Mouse (Mus musculus) naive thymus-derived CD4-positive, alpha-beta T cell, adult 5 months (primary cell): Measurements from ENCODE around the gene Plekhn1. TPM values are rescaled to one million over a fixed set of nuclear protein-coding genes. Genes with fewer than 3 reads are reported as not detected.

ENCODE experiments used
- polyA plus RNA-seq: library from polyadenylated mRNA; unstranded; fragments of 100-300 nt; shearing (Covaris generic); gene quantifications from one replicate; pipeline ENCODE4 v1.2.1, GENCODE M21; 2017

Plekhn1 gene
- polyA plus RNA-seq = 38.5 TPM

GRCm38 (mm10) chr4:156234701-156235213, at the start of gene Plekhn1:
TSS of gene Plekhn1 (minus strand) at chr4:156234857.

GRCm38 (mm10) chr4:156255078-156255839, 20.6 kb upstream of the Plekhn1 start, which contains the start of gene Samd11:
TSS of gene Samd11 (minus strand) at chr4:156255657.

GRCm38 (mm10) chr4:156235808-156236533, 1.3 kb upstream of the Plekhn1 start, which contains the start of gene Noc2l:
TSS of gene Noc2l (plus strand) at chr4:156236010.

DNA sequence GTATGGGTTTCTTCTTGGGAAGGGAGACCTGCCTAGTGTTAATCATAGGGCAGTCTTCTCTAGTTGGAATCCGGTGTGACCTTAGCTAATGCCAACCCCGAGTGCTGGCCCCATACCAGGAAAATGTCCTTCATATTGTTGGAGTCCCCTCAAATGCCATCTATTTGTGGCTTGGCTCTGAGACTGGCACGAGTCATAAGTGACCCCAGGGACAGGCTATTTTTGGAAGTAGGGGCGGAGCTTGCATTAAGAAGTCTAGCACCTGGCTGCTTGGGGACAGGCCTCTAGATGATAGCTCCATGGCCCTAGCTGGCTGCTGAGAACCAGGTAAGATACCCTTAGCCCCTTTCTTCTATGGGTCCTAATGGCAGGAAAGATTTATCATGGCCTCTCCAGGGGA, 19.0 kb downstream of the Plekhn1 start, which contains the start of gene Perm1:
Gene Perm1 (plus strand): TSS at position 220 of the 400 bp plus-strand sequence.

GRCm38 (mm10) chr4:156203001-156203412, 31.6 kb downstream of the Plekhn1 start, which contains the start of gene AW011738:
TSS of gene AW011738 (plus strand) at chr4:156203304.

GRCm38 (mm10) chr4:156200623-156201475, 33.8 kb downstream of the Plekhn1 start, which contains the start of gene Isg15:
TSS of gene Isg15 (minus strand) at chr4:156200818.

GRCm38 (mm10) chr4:156197131-156197828, 37.4 kb downstream of the Plekhn1 start, which contains the start of gene Agrn:
TSS of gene Agrn (minus strand) at chr4:156197488.

Other genes with a start within 250 kb of the Plekhn1 start
- gene B3galt6, start 242.2 kb downstream of the Plekhn1 start, polyA plus RNA-seq = 7.8 TPM
- gene Sdf4, start 242.0 kb downstream of the Plekhn1 start, polyA plus RNA-seq = 401 TPM
- 109 TPM for gene Tnfrsf4, start 221.0 kb downstream of the Plekhn1 start, polyA plus RNA-seq
- gene Tnfrsf18, start 208.7 kb downstream of the Plekhn1 start, polyA plus RNA-seq = 279 TPM
- gene Ttll10, start 175.4 kb downstream of the Plekhn1 start, polyA plus RNA-seq = 0.15 TPM
- gene 9430015G10Rik, start 124.9 kb downstream of the Plekhn1 start, polyA plus RNA-seq = 34.5 TPM
- 0.16 TPM for gene Rnf223, start 104.3 kb downstream of the Plekhn1 start, polyA plus RNA-seq
- 4.8 TPM for gene Agrn, start 37.4 kb downstream of the Plekhn1 start, polyA plus RNA-seq
- gene Isg15, start 34.0 kb downstream of the Plekhn1 start, polyA plus RNA-seq = 11.7 TPM
- gene AW011738, start 31.6 kb downstream of the Plekhn1 start, polyA plus RNA-seq = 11.7 TPM
- gene Perm1, start 19.0 kb downstream of the Plekhn1 start, polyA plus RNA-seq = 0.70 TPM
- 136 TPM for gene Noc2l, start 1.2 kb upstream of the Plekhn1 start, polyA plus RNA-seq
- gene Samd11, start 20.8 kb upstream of the Plekhn1 start, polyA plus RNA-seq = 0.36 TPM
- gene Vmn2r-ps159, start 96.2 kb upstream of the Plekhn1 start, polyA plus RNA-seq = not detected